Mouse (Mus musculus): ENCODE results near the gene Mmp27.

The Mmp27 gene

GRCm38 (mm10) chr9:7604005-7604404 lies 32.8 kb downstream of the Mmp27 start:
- peak; percentile 12 for DNase-seq

GRCm38 (mm10) chr9:7605638-7606037 lies 34.4 kb downstream of the Mmp27 start:
- no peak for DNase-seq

- no peak for DNase-seq
Measured at GRCm38 (mm10) chr9:7622582-7622981, 51.4 kb downstream of the Mmp27 start.

- DNase-seq = no peak
Measured at GRCm38 (mm10) chr9:7627931-7628330, 56.7 kb downstream of the Mmp27 start, which contains the start of gene Mmp20. TSS of gene Mmp20 (plus strand) at chr9:7628231.
